Mouse (Mus musculus) kidney, adult 2 months (tissue): ENCODE measurements at regions not wholly inside any gene's neighbourhood (a gene's known extent, or its start where the extent isn't known, plus 50 kb on each side); places are given as distances from the start of the nearest gene placed in this dataset.

Experiments
- CTCF ChIP-seq: fragments of 200-500 bp; conservative IDR thresholded peaks from 2 replicates; pipeline ENCODE4 v1.5.1; 2011; ENCODE audit warnings: low read depth, mild to moderate bottlenecking, control low read depth, low read length, moderate library complexity, mixed read lengths; ENCODE audit not compliant: insufficient read depth, insufficient read length
- POLR2A ChIP-seq: fragments of 200-500 bp; IDR thresholded peaks from one replicate; pipeline ENCODE4 v1.6.1; 2011; ENCODE audit warnings: low read depth, low read length, control low read depth

- TF ChIP-seq POLR2A: no peak
- TF ChIP-seq CTCF: no peak
Observed at GRCm38 (mm10) chr13:119178212-119178611, 250.2 kb upstream of the Paip1 start.
